Mouse (Mus musculus) heart, embryonic 10.5 days (tissue): ENCODE data around the gene Meis1. TPM values are rescaled to one million over a fixed set of nuclear protein-coding genes. Genes with fewer than 3 reads are reported as not detected.
A peak's percentile ranks its signal among the peaks of the same experiment; 100 is the strongest.

Experiments used
- DNase-seq: peaks from one replicate; pipeline ENCODE4 v3.0.0-alpha.2; 2017; ENCODE audit warnings: low spot score
- H3K27ac ChIP-seq: fragments of 300-500 bp; sonication (generic); 2 replicates; pipeline ENCODE4 v1.5.1; 2016; ENCODE audit warnings: mild to moderate bottlenecking
- H3K27me3 ChIP-seq: fragments of 300-500 bp; sonication (generic); 2 replicates; pipeline ENCODE4 v1.6.1; 2016; ENCODE audit warnings: mild to moderate bottlenecking; ENCODE audit not compliant: poor library complexity, insufficient read depth, severe bottlenecking
- H3K36me3 ChIP-seq: fragments of 300-500 bp; sonication (generic); 2 replicates; pipeline ENCODE4 v1.6.1; 2016; ENCODE audit warnings: mild to moderate bottlenecking, moderate library complexity
- H3K4me1 ChIP-seq: fragments of 300-500 bp; sonication (generic); 2 replicates; pipeline ENCODE4 v1.6.1; 2016; ENCODE audit warnings: mild to moderate bottlenecking
- H3K4me3 ChIP-seq: fragments of 300-500 bp; sonication (generic); 2 replicates; pipeline ENCODE4 v1.5.1; 2016; ENCODE audit warnings: mild to moderate bottlenecking, moderate library complexity
- H3K9me3 ChIP-seq: fragments of 300-500 bp; sonication (generic); 2 replicates; pipeline ENCODE4 v1.6.1; 2016; ENCODE audit warnings: mild to moderate bottlenecking, moderate library complexity
- WGBS: fragments of 180-500 bp; shearing (Covaris S2); methylation state at CpG from one replicate; pipeline ENCODE4 v1.1.7; 2016; 5-methylcytosine and 5-hydroxymethylcytosine counted together
- polyA plus RNA-seq: library from polyadenylated mRNA; unstranded; fragments of >200 nt; fragmentation: Nextera tagmentation; extraction: Ambion mirVana; gene quantifications from 2 replicates; pipeline ENCODE4 v1.2.1, GENCODE M21; 2016

The Meis1 gene
- polyA plus RNA-seq, 1 experiment from 2014 or later, result 139 TPM

GRCm38 (mm10) chr11:18972968-18973367 is 45.8 kb downstream of the Meis1 start:
- Histone ChIP-seq H3K9me3 (no peaks in the 10 kb centered on the region), H3K36me3 (peaks cover 34% of the 10 kb centered on the region), H3K4me3 (no peak overlapping the region), H3K4me1 (peaks cover 60% of the 10 kb centered on the region), H3K27ac (peak overlapping the region; percentile 6; the same call in 1 of the 2 replicates), H3K27me3 (no peaks in the 10 kb centered on the region)
- DNase-seq, result no peak

DNA sequence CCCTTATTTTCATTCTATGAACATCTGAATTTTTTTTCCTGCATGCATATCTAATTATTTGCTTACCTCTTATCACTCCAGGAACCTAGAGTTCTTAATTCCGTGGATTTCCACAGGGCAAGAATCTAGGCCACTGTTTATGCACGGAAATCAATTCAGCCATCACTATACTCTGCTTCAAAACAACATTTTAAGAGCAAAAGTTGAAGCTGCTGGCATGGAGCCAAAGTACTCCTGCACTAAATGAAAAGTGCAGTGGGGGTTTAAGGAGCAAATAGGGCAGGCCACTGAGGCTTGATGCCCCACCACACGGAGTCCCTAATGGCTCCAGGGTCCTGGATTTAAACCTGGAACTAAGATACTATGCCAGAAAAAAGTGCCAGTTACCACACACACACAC is 47.2 kb downstream of the Meis1 start:
- H3K4me1 ChIP-seq, result peaks cover 58% of the 10 kb centered on the region
- H3K27me3 ChIP-seq, result no peaks in the 10 kb centered on the region
- no peak for DNase-seq
- peak overlapping the region; percentile 65; the same call in 1 of the 2 replicates for H3K27ac ChIP-seq
- H3K36me3 ChIP-seq, result peaks cover 29% of the 10 kb centered on the region
- 46% methylated on average over 3 of the region's 3 CpGs for WGBS
- H3K4me3 ChIP-seq, result no peak overlapping the region
- no peaks in the 10 kb centered on the region for H3K9me3 ChIP-seq

GRCm38 (mm10) chr11:18969920-18970336 is 48.9 kb downstream of the Meis1 start:
- Histone ChIP-seq H3K27me3 (no peaks in the 10 kb centered on the region), H3K9me3 (no peaks in the 10 kb centered on the region), H3K4me3 (peak overlapping the region; percentile 22; the same call in 1 of the 2 replicates), H3K27ac (peak overlapping the region; percentile 72), H3K4me1 (peaks cover 68% of the 10 kb centered on the region), H3K36me3 (peaks cover 16% of the 10 kb centered on the region)
- DNase-seq, result peak; percentile 82
- WGBS, result 10% methylated on average over 2 of the region's 2 CpGs

DNA sequence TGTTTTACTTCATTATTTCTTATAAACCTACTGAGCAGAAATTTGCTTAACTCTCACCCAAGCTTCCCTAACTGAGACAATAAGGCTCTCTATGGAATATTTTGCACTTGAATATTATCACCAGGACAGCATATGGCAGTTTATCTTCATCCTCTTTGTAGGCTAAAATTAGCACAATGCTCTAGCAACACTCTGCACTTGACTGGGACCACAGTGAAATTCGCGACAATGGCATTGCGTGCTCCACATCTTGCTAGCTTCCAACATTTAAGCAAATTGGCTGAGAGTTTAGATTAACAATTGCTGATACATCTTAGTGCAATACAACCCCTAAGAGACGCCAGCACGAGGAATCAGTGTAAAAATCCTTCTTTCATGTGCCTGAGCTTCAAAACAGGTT is 54.4 kb downstream of the Meis1 start:
- H3K27ac ChIP-seq, result peak overlapping the region; percentile 85
- H3K4me1 ChIP-seq, result peaks cover 69% of the 10 kb centered on the region
- H3K9me3 ChIP-seq, result no peaks in the 10 kb centered on the region
- DNase-seq, result no peak
- WGBS, result 29% methylated on average over 5 of the region's 5 CpGs
- peaks cover 13% of the 10 kb centered on the region for H3K36me3 ChIP-seq
- H3K4me3 ChIP-seq, result peak overlapping the region; percentile 32
- H3K27me3 ChIP-seq, result no peaks in the 10 kb centered on the region

- Histone ChIP-seq H3K27me3 (no peaks in the 10 kb centered on the region), H3K9me3 (no peaks in the 10 kb centered on the region), H3K4me3 (peak overlapping the region; percentile 31; the same call in 1 of the 2 replicates), H3K27ac (peak overlapping the region; percentile 85), H3K36me3 (peaks cover 10% of the 10 kb centered on the region), H3K4me1 (peaks cover 69% of the 10 kb centered on the region)
- DNase-seq, result no peak
- WGBS, result 26% methylated on average over 15 of the region's 15 CpGs
Measured at GRCm38 (mm10) chr11:18963202-18964136, 55.3 kb downstream of the Meis1 start.

- no peak overlapping the region for H3K4me3 ChIP-seq
- no peak for DNase-seq
- H3K27ac ChIP-seq, result no peak overlapping the region
- H3K27me3 ChIP-seq, result no peaks in the 10 kb centered on the region
- 0 out of 2 replicates have a peak, but pooled peaks cover 7% of the 10 kb centered on the region for H3K36me3 ChIP-seq
- H3K4me1 ChIP-seq, result peaks cover 87% of the 10 kb centered on the region
- no peaks in the 10 kb centered on the region for H3K9me3 ChIP-seq
- 74% methylated on average over 1 of the region's 1 CpGs for WGBS
Measured at GRCm38 (mm10) chr11:18959465-18959864, 59.3 kb downstream of the Meis1 start.

DNA sequence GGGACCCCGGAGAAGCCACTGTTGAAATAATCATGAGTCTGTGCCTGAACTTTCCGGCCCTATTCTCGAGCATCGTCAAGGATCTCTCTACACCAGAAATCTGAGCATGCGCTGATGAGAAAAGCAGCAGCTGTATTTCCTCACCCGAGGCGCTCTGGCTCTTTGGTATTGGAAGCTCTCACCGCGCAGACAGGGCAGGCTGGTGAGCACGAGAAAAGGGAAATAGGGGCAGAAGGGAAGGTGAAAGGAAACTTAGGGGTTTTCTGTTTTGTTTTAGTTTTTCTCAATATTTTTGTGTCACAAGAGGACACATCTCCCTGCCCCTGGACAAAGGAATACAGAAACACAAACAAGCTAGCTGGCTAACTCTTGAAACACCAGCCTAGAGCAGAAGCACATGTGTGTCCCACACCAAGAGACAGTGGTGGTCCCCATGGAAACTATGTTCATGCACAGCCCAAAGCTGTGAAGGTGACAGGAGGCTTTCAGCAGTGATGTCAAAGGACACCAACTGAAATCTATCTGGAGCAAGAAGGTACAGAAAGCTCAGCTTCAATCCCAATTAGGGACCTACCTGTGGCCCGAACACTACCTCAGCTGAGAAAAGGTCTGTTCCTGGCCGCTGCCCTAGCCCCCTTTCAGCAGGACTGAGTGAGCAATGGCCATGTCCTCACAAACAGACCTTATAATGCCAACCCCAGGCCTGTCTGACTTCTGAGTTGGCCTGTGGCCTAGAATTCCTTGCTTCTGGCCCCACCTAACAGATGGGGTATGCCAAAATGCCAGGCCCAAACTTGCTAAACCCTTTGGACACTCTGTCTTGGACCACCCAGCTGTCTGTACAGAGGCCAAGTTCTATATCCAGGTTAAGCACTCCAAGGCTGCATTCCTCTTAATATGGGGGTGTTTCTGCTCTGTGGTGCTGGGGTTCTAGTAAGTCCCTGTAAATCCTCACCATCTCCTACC is 60.7 kb downstream of the Meis1 start:
- H3K4me3 ChIP-seq, result peak overlapping the region; percentile 41
- peak; percentile 80 for DNase-seq
- WGBS, result 21% methylated on average over 12 of the region's 12 CpGs
- H3K36me3 ChIP-seq, result 0 out of 2 replicates have a peak, but pooled peaks cover 7% of the 10 kb centered on the region
- H3K27ac ChIP-seq, result peak overlapping the region; percentile 86
- H3K4me1 ChIP-seq, result peaks cover 85% of the 10 kb centered on the region
- no peaks in the 10 kb centered on the region for H3K9me3 ChIP-seq
- no peaks in the 10 kb centered on the region for H3K27me3 ChIP-seq

GRCm38 (mm10) chr11:18957097-18957804 is 61.5 kb downstream of the Meis1 start:
- H3K4me3 ChIP-seq, result peak overlapping the region; percentile 41
- no peaks in the 10 kb centered on the region for H3K9me3 ChIP-seq
- H3K36me3 ChIP-seq, result 0 out of 2 replicates have a peak, but pooled peaks cover 7% of the 10 kb centered on the region
- 6% methylated on average over 12 of the region's 12 CpGs for WGBS
- H3K4me1 ChIP-seq, result peaks cover 80% of the 10 kb centered on the region
- no peaks in the 10 kb centered on the region for H3K27me3 ChIP-seq
- no peak for DNase-seq
- peak overlapping the region; percentile 86 for H3K27ac ChIP-seq

- Histone ChIP-seq H3K27me3 (no peaks in the 10 kb centered on the region), H3K9me3 (no peaks in the 10 kb centered on the region), H3K36me3 (0 out of 2 replicates have a peak, but pooled peaks cover 4% of the 10 kb centered on the region), H3K27ac (0 out of 2 replicates have a peak overlapping the region, but pooled peaks have one; percentile 29), H3K4me3 (no peak overlapping the region), H3K4me1 (peaks cover 67% of the 10 kb centered on the region)
- WGBS, result 61% methylated on average over 7 of the region's 7 CpGs
- no peak for DNase-seq
Measured at GRCm38 (mm10) chr11:18955969-18956368, 62.8 kb downstream of the Meis1 start.

GRCm38 (mm10) chr11:18954852-18955251 is 63.9 kb downstream of the Meis1 start:
- Histone ChIP-seq H3K36me3 (0 out of 2 replicates have a peak, but pooled peaks cover 3% of the 10 kb centered on the region), H3K4me3 (no peak overlapping the region), H3K4me1 (peaks cover 69% of the 10 kb centered on the region), H3K9me3 (no peaks in the 10 kb centered on the region), H3K27me3 (no peaks in the 10 kb centered on the region), H3K27ac (peak overlapping the region; percentile 17; the same call in 1 of the 2 replicates)
- WGBS, result 85% methylated on average over 2 of the region's 2 CpGs
- no peak for DNase-seq

GRCm38 (mm10) chr11:18953892-18954291 is 64.9 kb downstream of the Meis1 start:
- 88% methylated on average over 7 of the region's 7 CpGs for WGBS
- peaks cover 69% of the 10 kb centered on the region for H3K4me1 ChIP-seq
- no peaks in the 10 kb centered on the region for H3K27me3 ChIP-seq
- H3K27ac ChIP-seq, result no peak overlapping the region
- H3K9me3 ChIP-seq, result no peaks in the 10 kb centered on the region
- no peak for DNase-seq
- H3K4me3 ChIP-seq, result no peak overlapping the region
- 0 out of 2 replicates have a peak, but pooled peaks cover 2% of the 10 kb centered on the region for H3K36me3 ChIP-seq
